Mouse (Mus musculus) induced T-regulatory cell, adult 2 months (primary cell): ENCODE data around the gene Adamts7.

Experiments
- DNase-seq: peaks from one replicate; pipeline ENCODE4 v3.0.0-alpha.2; 2012; ENCODE audit warnings: low read depth

The Adamts7 gene

DNA sequence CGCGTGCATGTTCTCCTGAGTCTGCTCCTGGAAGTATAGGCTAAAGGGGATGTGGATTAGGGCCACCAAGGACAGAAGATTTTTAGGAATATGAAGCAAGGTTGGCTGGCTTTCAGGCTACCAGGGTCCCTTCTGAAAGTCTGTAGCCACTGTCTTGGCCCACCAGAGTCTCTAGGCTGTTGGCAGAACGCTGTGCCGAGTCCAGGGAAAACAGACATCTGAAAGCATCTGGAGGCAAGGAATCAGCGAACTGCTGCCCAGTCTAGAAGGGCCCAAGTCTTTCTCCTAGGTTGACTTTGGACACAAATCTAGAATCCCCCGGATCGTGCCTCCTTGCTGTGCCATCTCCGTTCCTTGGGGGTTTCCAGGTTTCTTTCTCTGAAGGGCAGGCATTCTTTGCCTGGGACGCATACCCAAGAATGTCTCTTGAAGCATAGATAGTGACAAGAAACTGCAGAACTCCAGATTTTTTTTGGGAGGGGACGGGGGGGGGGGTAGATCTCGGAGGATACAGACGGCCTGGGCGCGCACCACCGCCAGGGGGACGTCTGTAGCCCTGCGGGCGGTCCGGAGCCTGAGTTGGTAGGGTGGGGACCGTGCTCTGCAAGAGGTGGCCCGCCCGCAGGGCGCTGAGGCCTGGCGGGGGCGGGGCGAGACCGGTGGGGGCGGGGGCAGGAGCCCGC lies 485 bp upstream of the Adamts7 start:
- peak; percentile 47 for DNase-seq

DNA sequence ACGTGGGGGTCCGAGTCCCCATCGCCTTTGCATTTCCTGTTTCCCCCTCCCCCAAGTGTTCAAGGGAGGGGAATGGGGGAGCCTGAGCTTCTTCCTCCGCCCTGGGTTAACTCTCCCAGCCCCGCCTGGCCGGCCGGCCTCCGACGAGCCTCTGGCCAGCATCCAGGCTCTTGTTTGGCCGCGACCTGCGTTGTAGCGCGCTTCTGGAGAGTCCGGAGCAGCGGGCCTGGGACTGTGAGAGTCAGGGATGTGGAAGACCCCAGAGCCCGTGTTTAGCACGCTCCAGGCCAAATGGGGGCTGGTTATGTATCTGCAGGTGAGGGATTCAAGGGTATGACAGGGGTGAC lies 853 bp downstream of the Adamts7 start:
- no peak for DNase-seq

DNA sequence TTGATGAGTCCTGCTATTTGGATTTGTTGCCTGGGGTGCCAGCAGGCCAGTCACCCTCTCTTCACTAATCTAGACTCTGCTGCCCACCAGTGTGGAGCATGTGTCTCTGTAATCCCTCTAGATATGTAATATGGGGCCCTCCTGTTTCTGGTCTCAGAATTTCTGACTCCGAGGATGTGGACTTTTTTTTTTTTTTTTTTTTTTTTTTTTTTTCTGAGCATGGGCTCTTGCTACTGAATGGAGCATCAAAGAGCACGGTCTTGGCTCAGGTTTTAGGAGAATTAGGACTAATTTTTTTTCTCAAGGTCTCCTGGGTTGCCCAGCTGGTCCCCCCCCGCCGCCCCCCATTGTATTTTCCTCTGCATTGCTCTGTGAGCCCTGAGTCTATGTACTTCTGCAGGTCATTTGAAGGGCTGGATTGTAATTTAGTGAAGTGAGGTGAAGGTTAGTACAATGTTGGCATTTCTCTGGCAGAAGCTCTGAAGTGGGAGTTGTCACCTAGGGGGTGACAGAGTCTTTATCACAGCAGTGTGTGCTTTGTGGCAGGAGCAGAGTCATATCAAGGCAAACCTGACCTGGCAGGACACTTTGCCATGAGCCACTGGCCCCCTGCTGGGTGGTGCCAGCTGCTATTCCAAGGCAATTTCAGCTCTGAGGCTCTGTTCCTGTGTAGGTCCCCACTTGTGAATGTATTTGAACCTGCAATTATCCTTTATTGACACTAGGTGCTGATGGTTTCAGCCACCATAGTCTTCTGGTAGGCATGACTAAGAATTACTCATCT lies 2.0 kb downstream of the Adamts7 start:
- peak; percentile 10 for DNase-seq

DNA sequence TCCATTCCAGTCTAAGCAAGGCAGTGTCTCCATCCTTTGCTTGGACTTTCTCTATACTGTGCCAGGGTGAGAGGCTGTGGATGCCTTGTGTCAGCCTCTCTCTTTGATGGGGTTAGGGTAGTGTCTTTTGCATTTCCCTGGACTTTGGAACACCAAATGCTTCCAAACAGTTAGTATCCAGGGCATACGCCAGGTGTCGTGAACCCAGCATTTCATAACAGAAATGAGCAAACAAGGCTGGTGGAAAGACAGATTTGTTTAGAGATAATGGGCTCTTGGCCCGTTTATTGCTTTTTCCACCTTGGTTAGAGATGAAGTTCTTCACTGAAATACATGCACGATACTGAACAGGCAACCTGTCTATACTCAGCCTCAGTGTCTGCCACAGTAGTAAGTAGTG lies 2.7 kb downstream of the Adamts7 start:
- no peak for DNase-seq

DNA sequence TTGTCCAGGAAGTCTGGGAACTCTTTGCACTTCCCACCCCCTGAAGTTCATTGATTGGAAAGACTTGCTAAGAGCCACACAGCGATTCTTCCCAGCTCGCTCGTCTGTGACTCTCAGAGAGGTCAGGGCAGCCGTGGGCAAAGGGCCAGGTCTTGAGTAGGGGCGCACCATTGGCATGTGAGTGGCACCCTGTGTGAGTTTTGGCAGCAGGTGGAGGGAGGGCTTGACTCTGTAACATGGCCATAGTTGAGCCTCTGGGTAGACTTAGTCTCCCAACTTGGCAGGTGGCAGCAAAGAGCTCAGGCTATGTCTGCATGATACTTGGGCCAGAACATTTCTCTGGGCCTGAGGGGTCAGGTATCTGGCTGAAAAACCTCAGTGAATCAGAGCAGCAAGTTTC lies 3.7 kb downstream of the Adamts7 start:
- DNase-seq: no peak

DNA sequence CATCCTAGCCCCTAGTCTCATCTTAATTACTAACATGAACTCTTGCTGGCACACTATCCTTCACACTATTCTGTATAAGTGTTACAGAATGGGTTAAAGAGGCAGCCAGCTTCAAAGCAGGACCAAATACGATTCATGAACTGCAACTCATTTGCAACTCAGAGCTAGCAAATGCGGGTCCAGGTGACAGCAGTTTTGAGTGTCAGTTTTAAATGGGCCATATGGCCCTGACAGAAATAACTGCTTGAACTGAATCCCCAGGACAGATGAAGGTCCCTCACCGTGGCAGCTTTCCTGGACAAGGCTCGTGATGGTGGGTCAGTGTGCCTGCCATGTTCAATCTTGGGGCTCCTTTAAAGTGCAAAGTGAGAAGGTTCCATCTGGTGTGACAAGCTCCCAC lies 7.1 kb downstream of the Adamts7 start:
- DNase-seq: no peak

DNA sequence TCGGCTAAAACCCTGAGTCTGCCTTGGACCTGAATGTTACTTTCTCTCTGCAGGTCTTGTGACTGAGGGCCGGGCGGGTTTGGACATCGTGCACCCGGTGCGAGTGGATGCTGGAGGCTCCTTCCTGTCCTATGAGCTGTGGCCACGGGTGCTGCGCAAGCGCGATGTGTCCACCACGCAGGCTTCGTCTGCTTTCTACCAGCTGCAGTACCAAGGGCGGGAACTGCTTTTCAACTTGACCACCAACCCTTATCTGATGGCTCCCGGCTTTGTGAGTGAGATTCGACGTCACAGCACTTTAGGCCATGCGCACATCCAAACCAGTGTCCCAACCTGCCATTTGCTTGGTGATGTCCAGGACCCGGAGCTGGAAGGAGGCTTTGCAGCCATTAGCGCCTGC lies 8.6 kb downstream of the Adamts7 start:
- no peak for DNase-seq

DNA sequence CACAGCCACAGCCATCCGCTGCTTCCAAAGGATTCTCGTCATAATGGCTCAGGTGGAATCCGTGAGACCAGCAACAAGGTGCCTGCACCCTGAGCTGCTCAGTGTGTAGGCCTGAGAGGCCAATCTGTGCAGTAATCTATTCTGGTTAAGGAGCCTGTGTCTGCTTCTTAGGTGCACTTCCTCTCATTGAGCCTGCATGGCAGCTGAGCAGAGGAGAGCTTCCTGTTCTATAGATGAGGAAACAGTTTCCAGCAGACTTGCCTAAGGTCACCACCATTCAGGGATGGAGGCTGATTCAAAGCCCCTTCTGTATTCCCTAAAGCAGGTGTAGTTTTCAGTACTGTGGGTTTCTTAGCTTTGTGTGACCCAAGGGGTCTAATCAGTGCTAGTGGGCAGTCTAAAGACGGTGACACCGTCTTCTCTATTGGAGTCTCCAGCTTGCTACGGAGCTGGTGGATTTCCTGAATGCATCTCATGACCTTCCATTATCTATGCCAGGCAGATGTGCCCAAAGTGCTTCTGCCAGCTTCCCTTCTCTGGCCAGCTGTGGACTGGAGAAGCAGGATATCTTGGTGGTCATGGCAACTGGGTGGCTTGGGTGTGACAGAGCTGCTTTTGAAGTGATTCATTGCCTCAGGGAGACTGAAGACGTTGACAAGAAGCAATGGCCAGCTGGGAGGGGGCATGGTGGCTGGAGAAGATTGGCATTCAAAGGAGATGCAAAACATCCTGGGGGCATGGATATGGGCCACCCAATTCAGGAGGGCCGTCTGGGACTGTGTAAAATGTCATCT lies 9.9 kb downstream of the Adamts7 start:
- DNase-seq: no peak

DNA sequence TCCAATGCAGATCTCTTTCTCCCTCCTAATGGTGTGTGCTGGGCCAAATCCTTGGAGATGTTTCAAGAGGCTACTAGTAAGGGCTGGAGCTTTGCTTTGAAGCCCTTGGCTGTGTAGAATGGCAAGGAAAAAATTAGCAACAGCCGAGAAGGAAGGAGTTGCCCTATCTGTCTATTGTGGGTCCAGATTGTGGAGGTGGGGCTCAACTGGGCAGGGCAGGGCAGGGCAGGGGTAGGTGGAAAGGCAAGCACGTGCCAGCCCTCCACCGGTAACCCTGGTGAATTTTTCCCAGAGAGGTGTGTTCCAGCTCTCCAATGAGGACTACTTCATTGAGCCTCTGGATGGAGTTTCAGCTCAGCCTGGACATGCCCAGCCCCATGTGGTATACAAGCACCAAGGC lies 10.5 kb downstream of the Adamts7 start:
- no peak for DNase-seq

DNA sequence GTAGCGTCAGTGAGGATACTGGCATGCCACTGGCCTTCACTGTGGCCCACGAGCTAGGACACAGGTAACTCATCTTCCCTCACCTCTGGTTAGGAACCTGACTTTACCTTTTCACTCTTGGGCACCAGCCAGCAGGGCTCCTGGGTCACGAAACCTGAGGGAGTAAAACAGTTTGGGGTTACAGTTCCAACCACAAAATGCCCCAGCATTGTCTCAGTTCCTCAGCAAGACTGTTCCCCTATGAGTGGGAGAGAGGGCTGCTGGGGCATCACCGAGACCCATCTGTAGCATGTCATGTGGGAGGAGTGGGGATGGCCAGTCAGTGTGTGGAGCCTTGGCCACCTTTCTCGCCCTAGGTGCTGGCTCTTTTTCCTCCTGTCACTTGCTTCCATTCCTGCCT lies 16.5 kb downstream of the Adamts7 start:
- DNase-seq: no peak

DNA sequence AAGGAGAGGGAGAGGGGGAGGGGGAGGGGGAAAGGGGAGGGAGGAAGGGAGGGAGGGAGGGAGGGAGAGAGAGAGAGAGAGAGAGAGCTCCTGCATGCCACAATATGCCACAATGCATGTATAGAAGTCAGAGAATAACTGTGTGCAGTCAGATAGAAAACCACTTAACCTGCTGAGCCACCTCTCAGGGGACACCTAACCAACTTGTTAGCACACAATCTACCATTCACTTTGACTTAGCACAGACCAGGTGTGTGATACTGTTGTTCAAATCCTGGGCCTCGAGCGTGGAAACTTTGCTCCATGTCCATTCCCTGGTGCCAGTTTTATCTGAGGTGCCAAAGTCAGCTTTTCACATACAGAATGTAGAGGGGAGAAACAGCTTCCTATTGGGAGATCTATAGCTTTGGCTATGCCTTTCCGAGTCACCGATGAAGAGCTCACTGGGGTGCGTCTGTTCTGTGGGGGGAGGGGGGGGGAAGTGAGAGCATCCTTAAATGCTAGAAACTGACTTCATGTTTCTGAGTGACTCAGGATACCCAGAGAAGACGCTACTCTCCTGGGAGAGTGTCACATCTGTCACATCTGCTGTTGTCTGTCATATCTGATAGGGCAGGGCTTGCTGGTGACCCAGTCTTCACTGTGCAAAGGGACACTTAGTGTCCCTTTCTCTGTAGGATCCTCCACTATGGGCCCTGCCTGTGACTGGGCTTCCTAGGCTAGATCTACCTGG lies 19.0 kb downstream of the Adamts7 start:
- DNase-seq: no peak

DNA sequence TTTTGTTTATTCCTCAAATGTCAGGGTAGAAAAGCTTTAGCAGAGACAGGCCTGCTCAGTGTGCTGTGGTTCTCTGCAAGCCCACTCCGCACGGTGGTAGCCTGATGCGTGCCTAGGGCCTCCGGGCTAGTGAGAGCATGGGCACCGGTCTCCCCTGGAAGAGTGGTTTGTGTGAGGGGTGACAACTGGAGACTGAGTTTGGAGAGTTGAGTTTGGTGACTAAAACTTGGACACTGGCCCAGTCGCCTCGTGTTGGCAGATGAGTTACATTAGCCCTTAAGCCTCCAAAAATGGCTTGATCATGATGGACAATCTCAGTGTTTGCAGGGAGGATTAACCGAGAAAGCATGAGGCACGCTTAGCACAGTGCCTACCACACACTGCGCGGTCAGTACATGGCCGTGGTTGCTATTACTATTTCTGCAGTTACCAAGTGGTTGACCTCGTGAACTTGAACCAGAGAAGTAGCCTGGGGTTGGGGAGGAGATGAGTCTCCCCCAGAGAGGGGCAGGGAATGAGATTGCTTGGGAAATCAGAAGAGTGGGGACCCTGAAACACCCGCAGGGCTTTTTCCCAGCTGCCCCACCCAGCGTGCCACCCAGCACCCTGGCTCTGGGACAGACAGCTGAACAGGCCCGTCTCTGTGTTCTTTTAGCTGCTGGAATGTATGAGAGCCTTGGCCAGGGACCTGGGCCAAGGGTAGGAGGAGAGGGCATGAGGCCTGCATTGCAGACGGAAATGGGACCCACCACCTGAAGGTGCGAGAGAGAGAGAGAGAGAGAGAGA lies 20.0 kb downstream of the Adamts7 start:
- no peak for DNase-seq

DNA sequence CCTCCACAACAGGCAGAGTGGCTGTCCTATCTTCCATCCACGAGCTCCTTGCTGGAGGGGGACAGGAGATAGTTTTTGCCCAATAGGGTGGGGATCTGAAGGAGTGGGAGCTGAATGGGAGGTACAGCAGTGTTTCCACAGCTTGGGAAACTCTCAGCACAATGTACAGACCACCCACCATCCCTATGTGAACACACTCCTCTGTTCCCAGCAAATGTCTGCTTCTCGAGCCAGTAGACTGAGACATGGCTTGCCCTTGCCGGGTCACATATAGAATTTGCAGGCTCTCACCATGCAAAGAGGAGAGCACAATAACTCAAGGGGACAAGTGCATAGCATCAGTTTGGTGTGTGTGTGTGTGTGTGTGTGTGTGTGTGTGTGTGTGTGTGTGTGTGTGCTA lies 20.7 kb downstream of the Adamts7 start:
- no peak for DNase-seq

DNA sequence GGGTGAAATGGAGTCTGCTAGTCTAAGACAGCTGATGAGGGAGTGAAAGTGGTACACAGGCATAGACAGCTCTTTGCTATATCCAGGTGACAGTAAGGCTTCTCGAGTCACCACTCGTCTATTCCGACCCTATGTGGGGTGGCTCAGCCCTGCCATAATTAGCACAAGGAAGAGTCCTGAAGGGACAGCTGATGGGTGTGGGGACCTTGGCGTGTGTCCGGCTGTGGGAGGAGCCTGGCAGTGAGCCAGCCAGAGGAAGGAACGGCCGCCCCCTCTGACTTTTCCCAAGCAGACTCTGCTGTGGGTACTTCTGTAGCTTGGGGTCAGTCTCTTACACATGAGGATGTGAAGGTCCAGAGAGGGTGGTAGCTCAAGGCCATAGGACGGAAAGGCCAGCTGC lies 21.2 kb downstream of the Adamts7 start:
- DNase-seq: no peak

DNA sequence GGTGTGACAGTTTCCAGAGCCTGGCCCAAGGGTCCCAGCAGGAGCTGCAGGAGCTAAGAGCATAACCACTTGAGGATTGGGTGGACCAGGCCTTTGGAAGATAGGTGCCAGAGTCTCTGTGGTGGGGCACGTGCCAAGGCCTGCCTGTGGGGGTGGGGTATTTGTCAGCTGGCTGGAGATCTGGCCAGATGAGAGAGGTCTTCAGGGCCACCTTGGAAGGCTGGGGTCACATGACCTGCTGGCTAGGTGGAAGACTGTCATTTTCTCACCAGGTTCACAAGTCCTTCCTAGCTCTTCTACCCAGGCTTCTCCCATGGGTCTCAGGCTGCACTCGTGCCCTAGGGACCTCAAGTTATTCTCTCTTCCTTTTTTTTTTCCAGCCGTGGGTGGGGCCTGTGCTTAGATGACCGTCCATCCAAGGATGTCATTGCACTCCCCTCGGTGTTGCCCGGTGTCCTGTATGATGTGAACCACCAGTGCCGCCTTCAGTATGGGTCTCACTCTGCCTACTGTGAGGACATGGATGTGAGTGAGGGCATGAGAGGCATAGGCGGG lies 22.6 kb downstream of the Adamts7 start:
- DNase-seq: no peak

DNA sequence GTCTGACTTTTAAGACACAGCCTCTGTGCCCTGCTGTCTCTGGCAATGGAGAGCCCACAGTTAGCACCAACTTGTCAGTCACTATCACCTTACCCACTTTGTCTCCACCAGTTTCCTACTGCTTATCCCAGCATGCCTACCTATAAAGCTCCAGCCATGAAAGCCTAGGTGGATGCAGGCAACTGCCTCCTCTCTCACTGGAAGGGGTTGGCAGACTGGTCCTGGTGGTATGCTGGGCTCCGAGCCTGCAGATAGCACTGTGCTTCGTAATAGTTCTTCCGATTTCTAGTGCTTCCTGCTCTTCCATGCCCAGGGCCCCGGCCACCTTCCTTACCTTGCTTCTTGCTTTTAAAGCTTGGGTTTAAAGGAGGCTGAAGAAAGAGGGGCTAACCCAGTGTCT lies 26.0 kb downstream of the Adamts7 start:
- no peak for DNase-seq

DNA sequence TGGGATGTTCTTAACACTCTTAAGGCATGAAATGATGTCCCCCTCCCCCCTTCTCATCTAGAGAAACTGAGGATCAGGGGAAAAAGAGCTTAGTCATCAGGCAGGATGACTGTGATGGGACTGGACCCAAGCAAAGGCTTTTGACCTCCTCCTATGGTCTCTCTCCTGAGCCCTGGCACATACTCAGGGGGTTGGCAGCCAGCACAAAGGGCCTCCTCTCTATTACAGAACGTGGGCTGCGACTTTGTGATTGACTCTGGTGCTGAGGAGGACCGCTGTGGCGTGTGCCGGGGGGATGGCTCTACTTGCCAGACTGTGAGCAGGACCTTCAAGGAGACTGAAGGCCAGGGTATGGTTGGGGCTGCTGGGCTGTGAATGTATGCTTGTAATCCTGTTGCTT lies 26.5 kb downstream of the Adamts7 start:
- DNase-seq: no peak

DNA sequence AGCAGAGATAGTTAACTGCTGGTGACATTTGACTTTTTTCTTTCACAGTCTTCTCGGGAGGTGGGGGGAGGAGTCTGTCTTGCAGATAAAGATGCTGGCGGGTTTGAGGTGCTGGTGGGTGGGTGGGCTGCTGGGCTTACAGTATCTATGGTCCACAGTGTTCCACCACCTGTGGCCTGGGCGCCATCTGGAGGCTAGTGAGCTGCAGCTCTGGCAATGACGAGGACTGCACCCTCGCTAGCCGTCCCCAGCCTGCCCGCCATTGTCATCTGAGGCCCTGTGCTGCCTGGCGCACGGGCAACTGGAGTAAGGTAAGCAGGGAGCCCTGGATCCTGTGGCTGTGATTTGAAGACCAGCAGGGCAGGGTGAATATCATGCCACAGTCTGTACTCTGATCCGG lies 32.1 kb downstream of the Adamts7 start:
- no peak for DNase-seq

DNA sequence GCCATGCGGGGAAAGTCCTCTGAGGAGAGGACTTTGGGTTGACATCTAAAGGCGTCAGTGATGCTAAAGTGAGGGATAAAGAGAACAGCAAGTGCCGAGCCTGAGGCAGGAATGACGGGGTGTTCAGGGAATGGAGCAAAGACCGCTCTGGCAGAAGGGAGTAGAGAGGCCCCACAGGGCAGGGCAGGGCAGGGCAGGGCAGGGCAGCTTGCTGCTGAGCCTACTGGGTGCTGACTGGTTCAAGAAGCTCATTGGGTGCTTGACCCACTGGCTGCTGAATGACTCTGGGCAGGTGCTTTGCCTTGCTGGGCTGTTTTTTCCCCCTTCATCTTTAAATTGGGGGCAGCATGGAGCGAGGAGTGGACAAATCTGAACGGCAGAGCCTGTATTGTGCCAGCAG lies 33.4 kb downstream of the Adamts7 start:
- no peak for DNase-seq

DNA sequence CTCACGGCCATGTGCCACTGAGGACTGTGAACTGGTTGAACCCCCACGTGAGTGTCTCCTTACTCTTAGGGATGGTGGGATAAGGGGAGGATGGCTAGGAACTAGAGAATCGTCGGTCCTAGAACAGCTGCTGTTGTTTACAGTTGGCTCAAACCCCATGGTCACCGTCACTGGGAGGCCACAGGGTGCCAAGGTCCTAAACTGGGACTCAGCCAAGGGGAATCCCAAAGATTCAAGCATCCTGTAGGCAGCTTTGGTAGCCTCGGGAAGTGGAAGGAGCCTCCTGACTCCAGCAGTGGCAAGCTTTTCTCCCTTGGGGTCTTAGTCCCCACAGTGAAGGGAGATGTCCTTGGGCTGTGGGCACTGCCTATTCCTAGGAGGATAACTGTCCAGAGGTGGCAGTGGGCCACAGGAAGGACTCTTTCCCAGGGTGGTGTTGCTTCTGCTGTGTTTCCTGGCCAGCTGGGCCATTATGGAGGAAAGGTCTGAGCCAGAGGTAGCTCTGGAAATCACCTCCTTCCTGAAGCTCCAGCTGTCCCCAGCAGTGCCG lies 34.3 kb downstream of the Adamts7 start:
- no peak for DNase-seq

DNA sequence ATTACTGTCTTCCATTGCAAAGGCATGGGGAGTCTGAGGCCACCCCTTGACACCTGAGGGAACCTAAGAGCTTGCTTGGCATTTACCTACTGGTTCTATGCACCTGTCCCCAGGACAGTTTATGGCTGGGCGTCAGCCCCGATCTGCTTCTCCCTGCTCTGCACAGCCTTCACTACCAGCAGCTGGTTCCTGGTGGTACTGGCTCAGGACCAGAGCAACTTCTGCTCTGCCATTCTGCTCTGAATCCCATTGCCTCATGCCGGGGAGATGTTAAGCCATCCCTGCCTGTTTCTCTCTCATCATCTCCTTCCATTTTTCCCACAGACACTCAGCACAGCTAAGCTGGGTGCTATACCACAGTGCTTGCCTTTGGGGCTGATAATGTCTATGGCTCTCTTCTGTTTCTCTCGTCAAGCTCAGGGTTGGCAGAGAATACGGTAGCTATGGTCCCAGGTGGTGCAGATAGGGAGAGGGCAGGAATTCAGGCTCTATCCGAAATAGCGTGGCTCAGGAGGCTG lies 35.1 kb downstream of the Adamts7 start:
- DNase-seq: no peak
